Mouse (Mus musculus) thymus, postnatal 0 days (tissue): ENCODE measurements around the gene Them5. TPM values are rescaled to one million over a fixed set of nuclear protein-coding genes. Genes with fewer than 3 reads are reported as not detected.

Source experiments
- polyA plus RNA-seq: library from polyadenylated mRNA; unstranded; fragments of >200 nt; fragmentation: Nextera tagmentation; extraction: Ambion mirVana; gene quantifications from 2 replicates; pipeline ENCODE4 v1.2.1, GENCODE M21; 2015

Gene Them5
- polyA plus RNA-seq, 1 experiment from 2014 or later, result 0.47 TPM

Other genes starting within 250 kb of the Them5 start
- 0.08 TPM in 1 of 2 replicates, not detected in the other for gene Gm10696, start 163.9 kb upstream of the Them5 start, polyA plus RNA-seq
- gene Gm5286, start 145.4 kb upstream of the Them5 start, polyA plus RNA-seq, result 0.08 TPM in 1 of 2 replicates, not detected in the other
- gene Gm4778, start 78.1 kb upstream of the Them5 start, polyA plus RNA-seq, result not detected in 2 replicates
- gene Them4, start 32.0 kb upstream of the Them5 start, polyA plus RNA-seq, result 8.3 and 8.8 TPM in 2 replicates
- gene C2cd4d, start 20.3 kb downstream of the Them5 start, polyA plus RNA-seq, result 1.8 and 3.6 TPM in 2 replicates
- 170 and 185 TPM in 2 replicates for gene Rorc, start 30.7 kb downstream of the Them5 start, polyA plus RNA-seq
- 8.2 and 14.0 TPM in 2 replicates for gene Lingo4, start 56.4 kb downstream of the Them5 start, polyA plus RNA-seq
- 34.3 and 39.1 TPM in 2 replicates for gene Tdrkh, start 71.2 kb downstream of the Them5 start, polyA plus RNA-seq
- 63.5 and 73.6 TPM in 2 replicates for gene Mrpl9, start 101.2 kb downstream of the Them5 start, polyA plus RNA-seq
- gene Oaz3, start 101.8 kb downstream of the Them5 start, polyA plus RNA-seq, result 0.37 and 0.95 TPM in 2 replicates
- 0.39 and 0.74 TPM in 2 replicates for gene Celf3, start 136.2 kb downstream of the Them5 start, polyA plus RNA-seq
- gene Riiad1, start 138.2 kb downstream of the Them5 start, polyA plus RNA-seq, result 6.2 and 6.6 TPM in 2 replicates
- 33.5 and 39.3 TPM in 2 replicates for gene Snx27, start 240.6 kb downstream of the Them5 start, polyA plus RNA-seq